Mouse (Mus musculus) skeletal muscle tissue, adult 2 months (tissue): ENCODE measurements around the gene Epha2.

ENCODE experiments used
- DNase-seq: peaks from one replicate; pipeline ENCODE4 v3.0.0-alpha.2; 2012; ENCODE audit warnings: low read depth, low spot score

Epha2 gene

DNA sequence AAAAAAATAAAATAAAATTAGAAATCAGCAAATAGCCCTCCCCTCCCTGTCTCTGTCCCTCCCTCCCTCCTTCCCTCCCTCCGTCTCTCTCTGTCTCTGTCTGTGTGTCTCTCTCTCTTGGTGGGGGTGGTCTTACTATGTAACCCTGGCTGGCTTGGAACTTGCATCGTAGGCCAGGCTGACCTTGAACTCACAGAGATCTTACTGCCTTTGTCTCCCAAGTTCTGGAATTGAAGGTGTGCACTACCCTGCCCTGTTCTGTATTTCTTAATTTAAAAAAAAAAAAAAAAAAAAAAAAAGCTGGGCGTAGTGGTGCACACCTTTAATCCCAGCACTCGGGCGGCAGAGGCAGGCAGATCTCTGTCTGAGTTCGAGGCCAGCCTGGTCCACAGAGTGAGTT, 21.3 kb upstream of the Epha2 start:
- DNase-seq: no peak

GRCm38 (mm10) chr4:141280471-141280870, 20.6 kb upstream of the Epha2 start:
- no peak for DNase-seq

DNA sequence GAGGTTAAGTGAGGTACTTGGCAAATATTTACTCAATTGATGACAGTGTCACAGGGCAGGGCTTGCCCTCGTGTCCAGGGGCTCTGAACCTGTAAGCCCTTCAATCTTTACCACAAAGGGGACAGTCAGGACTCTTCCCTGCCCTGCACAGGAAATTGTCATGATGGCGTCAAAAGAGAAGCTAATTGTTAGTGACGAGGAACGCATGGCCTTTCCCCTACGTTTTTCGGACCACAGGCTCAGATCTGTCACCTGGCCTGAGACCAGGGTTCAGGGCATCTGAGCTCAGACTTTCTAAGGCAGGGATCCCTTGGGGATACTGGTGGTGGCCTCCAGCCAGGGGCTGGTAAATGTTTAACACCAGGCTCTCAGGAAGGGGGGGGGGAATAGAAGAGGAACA, 19.9 kb upstream of the Epha2 start:
- DNase-seq: no peak

GRCm38 (mm10) chr4:141281578-141281977, 19.5 kb upstream of the Epha2 start:
- no peak for DNase-seq

DNA sequence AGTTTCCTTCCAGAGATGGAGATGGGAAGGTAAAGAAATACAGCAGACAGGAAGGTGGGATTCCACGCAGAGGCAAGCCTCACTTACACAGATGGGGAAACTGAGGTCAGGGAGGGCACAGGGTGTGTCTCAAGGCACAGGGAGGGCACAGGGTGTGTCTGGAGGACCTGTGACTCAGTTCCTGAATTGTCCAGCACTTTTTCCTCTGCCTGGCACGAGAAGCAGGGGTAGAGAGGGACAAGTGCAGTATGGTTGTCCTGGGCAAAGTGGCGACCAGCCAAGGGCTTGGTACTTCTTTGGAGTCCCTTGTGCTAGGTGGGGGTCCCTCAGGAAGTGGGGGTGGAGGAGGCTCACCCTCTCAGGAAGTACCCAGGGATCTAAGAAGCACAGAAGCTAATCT, 19.0 kb upstream of the Epha2 start:
- no peak for DNase-seq

- DNase-seq: no peak
Measured at GRCm38 (mm10) chr4:141282623-141283022, 18.4 kb upstream of the Epha2 start.

DNA sequence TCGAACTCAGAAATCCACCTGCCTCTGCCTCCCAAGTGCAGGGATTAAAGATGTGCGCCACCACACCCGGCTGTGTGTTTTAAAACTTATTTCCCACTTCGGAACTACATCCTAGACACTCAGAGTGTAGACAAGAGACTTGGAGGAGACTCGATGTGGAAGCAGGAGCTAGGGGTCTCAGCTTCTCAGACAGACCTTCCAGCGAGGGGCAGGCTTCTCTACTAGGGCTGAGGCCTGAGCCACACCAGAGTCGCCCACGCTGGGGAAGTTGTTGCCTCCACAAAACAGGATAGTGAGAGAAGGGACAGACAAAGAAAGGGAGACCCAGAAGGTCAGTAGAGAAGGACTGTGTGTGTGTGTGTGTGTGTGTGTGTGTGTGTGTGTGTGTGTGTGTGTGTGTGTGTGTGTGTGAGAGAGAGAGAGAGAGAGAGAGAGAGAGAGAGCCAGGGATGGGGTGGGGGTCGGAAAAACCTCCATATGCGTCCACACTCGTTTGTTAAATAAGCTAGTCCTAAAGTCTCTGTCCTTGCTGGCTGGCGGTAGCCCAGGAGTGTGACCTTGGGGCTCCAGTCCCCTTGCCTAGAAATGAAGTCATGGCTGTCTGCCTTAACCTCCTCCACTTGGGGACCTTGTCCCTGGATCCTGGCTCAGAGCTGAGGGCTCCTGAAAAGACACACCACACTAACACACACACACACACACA, 17.7 kb upstream of the Epha2 start:
- DNase-seq: no peak

- DNase-seq: no peak
Measured at GRCm38 (mm10) chr4:141283879-141284411, 17.1 kb upstream of the Epha2 start.

GRCm38 (mm10) chr4:141284486-141284885, 16.6 kb upstream of the Epha2 start:
- DNase-seq: no peak

DNA sequence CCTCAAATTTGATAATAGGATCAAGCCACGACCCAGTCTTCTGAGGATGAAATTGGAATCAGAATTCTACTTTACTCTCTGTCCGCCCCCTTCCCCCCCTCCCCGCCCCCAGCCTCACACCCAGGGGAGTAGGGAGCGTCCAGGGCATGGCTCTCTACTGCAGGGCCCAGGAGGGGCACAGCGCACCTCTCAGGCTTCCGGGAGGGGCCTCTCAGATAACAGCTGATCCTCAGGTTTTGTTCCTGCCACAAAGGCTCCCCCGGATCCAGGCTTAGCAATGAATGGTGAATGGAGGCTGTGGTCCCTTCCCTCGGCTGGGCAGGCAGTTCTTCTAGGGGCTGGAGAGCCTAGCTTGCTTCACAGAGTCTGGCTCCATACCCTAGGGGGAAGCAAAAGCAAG, 15.9 kb upstream of the Epha2 start:
- DNase-seq: no peak

- DNase-seq: no peak
Measured at GRCm38 (mm10) chr4:141286860-141287517, 14.1 kb upstream of the Epha2 start.

DNA sequence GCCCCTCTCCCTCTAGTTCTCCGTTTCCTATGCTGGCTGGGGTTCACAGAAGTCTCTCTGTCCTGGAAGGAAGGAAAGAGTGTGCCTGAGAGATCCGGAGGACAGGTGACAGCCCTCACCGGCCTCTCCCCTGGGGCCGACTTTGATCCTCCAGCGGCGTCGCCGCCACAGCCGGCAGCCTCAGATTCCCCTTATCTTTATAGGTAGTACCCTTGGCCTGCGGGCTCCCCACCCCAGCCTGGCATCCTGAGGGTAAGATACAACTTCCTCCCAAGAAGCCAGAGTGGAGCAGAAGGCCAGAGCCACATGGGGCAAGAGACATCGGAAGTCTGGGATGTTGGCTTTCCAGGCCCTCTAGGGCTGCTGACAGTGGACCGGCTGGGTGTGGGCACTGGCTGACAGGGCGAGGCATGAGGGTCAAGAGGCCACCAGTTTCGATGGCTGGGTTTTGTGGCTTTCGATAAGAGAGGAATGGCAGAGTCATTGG, 13.5 kb upstream of the Epha2 start:
- no peak for DNase-seq

DNA sequence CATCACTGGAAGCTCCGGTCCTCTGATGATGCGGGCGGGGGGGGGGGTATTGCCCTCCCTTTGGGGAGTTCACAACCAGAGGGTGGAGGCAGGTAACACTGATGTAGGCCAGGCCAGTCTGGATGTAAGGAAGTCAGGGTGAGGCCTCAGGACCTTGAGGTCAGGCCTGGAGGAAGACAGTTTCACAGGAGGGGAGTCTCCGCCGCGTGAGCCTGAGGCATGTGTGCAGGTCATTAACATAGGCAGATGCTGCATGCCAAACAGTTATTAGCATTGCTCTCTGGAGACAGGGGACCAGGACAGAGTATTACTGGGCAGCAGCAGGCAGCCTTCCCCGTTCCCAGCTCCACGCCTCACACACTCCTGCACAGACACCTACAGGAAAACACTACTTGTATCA, 12.9 kb upstream of the Epha2 start:
- DNase-seq: no peak

DNA sequence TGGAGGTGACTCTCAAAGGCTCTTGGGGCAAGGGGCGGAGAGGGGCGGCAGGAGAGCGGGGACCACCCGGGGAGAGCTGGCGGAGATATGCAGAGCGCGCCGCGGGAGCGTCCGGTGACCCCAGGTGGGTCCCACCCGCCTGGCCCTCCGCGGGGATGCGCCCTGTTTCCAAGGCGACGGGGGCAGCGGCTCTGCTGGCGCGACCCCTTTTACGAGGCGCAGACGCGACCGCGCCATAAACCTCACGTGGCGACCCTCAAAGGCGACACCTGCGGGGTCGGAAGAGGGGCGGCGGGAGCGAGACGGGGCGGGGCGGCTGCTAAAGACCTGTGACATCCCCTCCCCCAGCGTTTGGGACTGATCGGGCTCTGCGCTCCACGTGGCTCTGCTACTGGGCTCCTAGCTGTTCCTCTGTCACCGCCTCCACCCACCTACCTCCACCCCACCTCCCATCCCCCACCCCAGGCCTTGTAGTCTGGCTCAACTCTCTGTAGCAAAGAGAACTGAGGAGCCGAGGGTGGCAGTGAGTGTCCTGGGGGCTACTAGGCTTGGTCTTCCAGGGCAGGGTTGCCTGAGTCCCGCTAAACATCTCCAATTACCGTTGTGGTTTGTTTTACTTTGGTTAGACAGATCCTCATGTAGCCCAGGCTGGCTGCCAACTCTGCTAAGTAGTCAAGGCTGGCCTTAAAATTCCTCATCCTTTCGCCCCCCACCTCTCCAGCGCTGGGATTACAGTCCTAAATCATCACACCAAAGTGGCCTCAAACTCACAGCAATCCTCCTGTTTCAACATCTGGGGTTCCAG, 9.3 kb upstream of the Epha2 start:
- DNase-seq: no peak

GRCm38 (mm10) chr4:141295774-141296186, 5.3 kb upstream of the Epha2 start:
- DNase-seq: no peak

DNA sequence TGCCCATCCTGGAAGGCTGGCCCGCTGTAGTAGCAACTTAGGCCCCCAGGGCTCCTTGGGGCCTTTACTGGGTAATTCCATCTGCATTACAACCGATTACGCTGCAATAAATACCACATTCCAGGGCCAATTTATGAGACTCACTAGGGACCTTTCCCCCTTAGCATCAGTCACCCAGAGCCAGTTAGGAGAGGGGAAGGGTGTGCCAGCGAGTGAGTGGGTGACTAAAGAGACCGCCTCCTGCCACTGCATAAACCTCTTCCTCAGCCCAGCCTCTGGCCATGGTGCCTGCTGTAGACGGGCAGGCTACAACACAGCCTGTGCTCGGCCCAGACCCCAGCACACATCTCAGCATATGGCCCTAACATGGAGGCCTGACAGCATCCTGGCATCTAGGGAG, 3.1 kb upstream of the Epha2 start:
- DNase-seq: no peak

DNA sequence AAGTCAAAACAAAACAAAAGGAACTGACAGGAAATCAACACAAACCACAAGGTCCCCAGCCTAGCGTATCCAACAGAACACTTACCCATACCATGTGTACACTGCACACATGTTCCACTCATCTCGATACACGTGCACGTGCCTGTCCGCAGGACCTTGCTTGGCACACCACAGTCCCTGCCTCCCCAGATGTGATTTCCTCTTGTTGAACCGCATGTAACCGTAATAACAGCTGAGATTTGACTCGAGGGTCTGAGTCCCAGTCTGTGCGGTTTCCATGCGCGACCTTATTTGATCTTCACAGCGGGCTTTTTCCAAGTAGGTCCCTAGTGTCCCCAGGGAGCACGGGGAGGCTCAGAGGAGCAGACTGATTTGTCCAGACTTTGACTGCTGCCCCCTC, 1.7 kb upstream of the Epha2 start:
- DNase-seq: peak; percentile 40

GRCm38 (mm10) chr4:141300196-141300595, 844 bp upstream of the Epha2 start:
- DNase-seq: no peak

- no peak for DNase-seq
Measured at GRCm38 (mm10) chr4:141301591-141302427, 769 bp downstream of the Epha2 start.

GRCm38 (mm10) chr4:141302428-141303401, 1.7 kb downstream of the Epha2 start:
- DNase-seq: no peak
